Mouse (Mus musculus) lung, adult 10 weeks (tissue): ENCODE measurements around the gene Ube4b. TPM values are rescaled to one million over a fixed set of nuclear protein-coding genes. Genes with fewer than 3 reads are reported as not detected.

Experiments
- polyA plus RNA-seq: library from polyadenylated mRNA; stranded (reverse); fragments of 350-450 nt; fragmentation: Illumina TruSeq; extraction: RNeasy Lipid Tissue Mini Kit (QIAGEN cat#74804); gene quantifications from one replicate; pipeline ENCODE4 v1.2.3, GENCODE M21; 2014; ENCODE audit warnings: low read depth, low replicate concordance; ENCODE audit not compliant: insufficient read depth

Gene Ube4b
- 15.5 TPM for polyA plus RNA-seq

GRCm38 (mm10) chr4:149426325-149427199 is at the start of gene Ube4b:
TSS of gene Ube4b (minus strand) at chr4:149426749.

DNA sequence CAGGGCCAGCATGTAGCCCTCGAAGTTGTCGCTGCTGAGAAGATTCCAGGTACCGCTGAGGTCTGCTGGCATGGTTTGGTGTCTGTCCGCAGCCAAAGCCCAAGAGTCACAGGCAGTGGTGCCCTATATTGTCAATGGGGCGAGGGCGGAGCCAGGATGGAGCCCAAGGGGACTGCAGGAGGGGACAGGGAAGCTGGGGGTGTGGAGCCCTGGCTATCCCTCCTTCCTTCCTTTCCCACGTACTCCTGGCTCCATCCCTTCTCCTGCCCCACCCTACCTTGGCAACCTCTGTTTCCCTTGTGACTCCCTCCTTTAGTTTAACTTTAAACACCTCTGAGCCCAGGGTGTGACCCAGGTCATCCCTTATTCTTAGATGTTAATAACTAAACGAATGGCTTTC is 28.3 kb upstream of the Ube4b start, which contains the start of gene Rbp7:
Gene Rbp7, minus strand, starts transcription at position 100 of the 400 bp plus-strand sequence.

GRCm38 (mm10) chr4:149307596-149308490 is 118.7 kb downstream of the Ube4b start, which contains the start of gene Kif1b:
TSS of gene Kif1b (minus strand) at chr4:149307693.

Other genes starting within 250 kb of the Ube4b start
- 14.1 TPM for gene Kif1b, start 119.1 kb downstream of the Ube4b start, polyA plus RNA-seq
- 3.6 TPM for gene Rbp7, start 28.2 kb upstream of the Ube4b start, polyA plus RNA-seq
- gene Tmem274, start 50.6 kb upstream of the Ube4b start, polyA plus RNA-seq = not detected
- gene Nmnat1, start 58.5 kb upstream of the Ube4b start, polyA plus RNA-seq = 4.0 TPM
- gene Lzic, start 58.5 kb upstream of the Ube4b start, polyA plus RNA-seq = 11.6 TPM
- 8.1 TPM for gene Ctnnbip1, start 91.5 kb upstream of the Ube4b start, polyA plus RNA-seq
- 78.7 TPM for gene Clstn1, start 159.7 kb upstream of the Ube4b start, polyA plus RNA-seq